Mouse (Mus musculus): ENCODE data around the gene Lcor.

GRCm38 (mm10) chr19:41560856-41561255, 78.4 kb downstream of the Lcor start:
- TF ChIP-seq CTCF (IDR thresholded peaks at IDR 0.05; ENCODE audit: extremely low read depth, insufficient read length, insufficient replicate concordance, low read depth, low read length) (no peak), POLR2A (IDR thresholded peaks at IDR 0.05; ENCODE audit: low read depth, low read length) (no peak)
